Comparison of ENCODE assay signal across 16 mouse cellular contexts in genomic region chr17:29640971-29641370, GRCm38 (mm10). TPM values are rescaled to one million over a fixed set of nuclear protein-coding genes. Genes with fewer than 3 reads are reported as not detected.
DNase-seq lines count a peak whose midpoint lies in the region; ATAC-seq lines count a peak whose summit lies in the region.
"Had no signal": no experiment of that assay in that cellular context is flagged by ENCODE, and none has a peak within 500 bp of the region (broad histone marks: within the 10 kb centered on the region; RNA-seq: fewer than 3 reads in every experiment).

No protein-coding gene starts in this region.

- no peak overlapping the region for H3K4me3 ChIP-seq in heart, embryonic 11.5 days (ENCODE audit: low read depth, low read length)
- H3K4me3 ChIP-seq: embryonic facial prominence, embryonic 10.5 days; forebrain, embryonic 13.5 days; heart, adult 2 months; heart, embryonic 12.5 days; hindbrain, embryonic 13.5 days had no signal

- no peak overlapping the region for H3K27ac ChIP-seq in heart, embryonic 11.5 days (ENCODE audit: low read depth, low read length)
- H3K27ac ChIP-seq: embryonic facial prominence, embryonic 10.5 days; forebrain, embryonic 13.5 days; heart, adult 2 months; hindbrain, embryonic 13.5 days; hindbrain, postnatal 0 days had no signal

- 86% methylated on average over 11 of the region's 11 CpGs for WGBS in heart, embryonic 11.5 days (ENCODE audit: insufficient replicate concordance)

- ATAC-seq in heart, embryonic 11.5 days (replicated peaks; ENCODE audit: insufficient number of reproducible peaks, low FRiP score, low TSS enrichment) = peak; percentile 9; the same call in 1 of the 2 replicates
- no peak for ATAC-seq in activated CD4-positive, CD25-positive, alpha-beta regulatory T cell, adult 4 months
- ATAC-seq: forebrain, embryonic 13.5 days; forebrain, postnatal 0 days; hindbrain, postnatal 0 days had no signal

- no peak overlapping the region for H3K9ac ChIP-seq in heart, embryonic 11.5 days (ENCODE audit: low read depth, low read length)
- H3K9ac ChIP-seq: forebrain, embryonic 13.5 days; forebrain, postnatal 0 days; heart, embryonic 12.5 days; hindbrain, embryonic 13.5 days had no signal

- H3K4me2 ChIP-seq in heart, embryonic 11.5 days = no peak overlapping the region
- H3K4me2 ChIP-seq: forebrain, embryonic 13.5 days; heart, embryonic 12.5 days; hindbrain, embryonic 13.5 days had no signal

- intact Hi-C loops in heart, postnatal 36 days (cut with DNase I) = no loop called here

- H3K36me3 ChIP-seq in heart, embryonic 11.5 days (ENCODE audit: control insufficient read depth, insufficient read depth, low read length) = peaks cover 18% of the 10 kb centered on the region; the same call in 1 of the 2 replicates

- peaks cover 20% of the 10 kb centered on the region for H3K4me1 ChIP-seq in heart, embryonic 11.5 days (ENCODE audit: control insufficient read depth, insufficient read depth, low read length)

- no peak for DNase-seq in heart, postnatal 36 days
- DNase-seq in ZHBTc4 (ENCODE audit: low read depth, low spot score) = peak; percentile 45
- peak; percentile 75 for DNase-seq in adrenal gland, postnatal 10 days
- peak; percentile 48 for DNase-seq in testis, postnatal 10 days (ENCODE audit: low spot score)
- DNase-seq in thymus, postnatal 10 days (ENCODE audit: low spot score in 2 of 2) = no peak
- DNase-seq: cerebellum, postnatal 10 days; forebrain, postnatal 0 days; gastrocnemius, postnatal 14 days; heart, adult 2 months had no signal

- no peaks in the 10 kb centered on the region for H3K9me3 ChIP-seq in heart, embryonic 11.5 days (replicated peaks; ENCODE audit: control insufficient read depth, low read length)
- H3K9me3 ChIP-seq: embryonic facial prominence, embryonic 10.5 days; forebrain, embryonic 13.5 days; heart, embryonic 12.5 days; hindbrain, embryonic 13.5 days had no signal

- H3K27me3 ChIP-seq in heart, embryonic 11.5 days (ENCODE audit: control insufficient read depth, insufficient read depth, low read length) = no peaks in the 10 kb centered on the region
- H3K27me3 ChIP-seq: forebrain, embryonic 13.5 days; heart, embryonic 12.5 days; hindbrain, embryonic 13.5 days had no signal

RNA-seq across cellular contexts. Expression of gene Cmtr1, which starts 19.4 kb away (rescaled TPM):
- polyA plus RNA-seq in heart, embryonic 11.5 days (2014; fragmentation: Nextera tagmentation; extraction: Ambion mirVana) = 99.9 and 101 TPM in 2 replicates
- total RNA-seq in heart, postnatal 36 days (2021) = 10 to 100 TPM; 45.5 to 54.4 TPM
- total RNA-seq in adrenal gland, postnatal 10 days (2021) = 10 to 100 TPM; 52.4 to 99.0 TPM
- 10 to 100 TPM; 68.2 to 93.5 TPM for polyA plus RNA-seq in activated CD4-positive, CD25-positive, alpha-beta regulatory T cell, adult 4 months (2017; shearing (Covaris generic))

RNA-seq across cellular contexts. Expression of gene Gm28043, which starts 26.3 kb away (rescaled TPM):
- polyA plus RNA-seq in heart, embryonic 11.5 days (2014; fragmentation: Nextera tagmentation; extraction: Ambion mirVana) = 2.3 and 2.9 TPM in 2 replicates
- total RNA-seq in heart, postnatal 36 days (2021) = under 1 TPM; 0.78 to 0.81 TPM
- total RNA-seq in adrenal gland, postnatal 10 days (2021) = 1 to 10 TPM; 2.3 to 4.6 TPM
- polyA plus RNA-seq in activated CD4-positive, CD25-positive, alpha-beta regulatory T cell, adult 4 months (2017; shearing (Covaris generic)) = 1 to 10 TPM; 2.4 to 4.2 TPM

RNA-seq across cellular contexts. Expression of gene Rnf8, which starts 26.4 kb away (rescaled TPM):
- polyA plus RNA-seq in heart, embryonic 11.5 days (2014; fragmentation: Nextera tagmentation; extraction: Ambion mirVana) = 61.9 and 66.9 TPM in 2 replicates
- 10 to 100 TPM; 18.7 to 19.2 TPM for total RNA-seq in heart, postnatal 36 days (2021)
- 10 to 100 TPM; 43.1 to 50.7 TPM for total RNA-seq in adrenal gland, postnatal 10 days (2021)
- 10 to 100 TPM; 18.4 to 24.2 TPM for polyA plus RNA-seq in activated CD4-positive, CD25-positive, alpha-beta regulatory T cell, adult 4 months (2017; shearing (Covaris generic))

Comparison
In these comparisons a context has a peak if more than half of its experiments do, and no peak if none do; other contexts are left out.
1. DNase-seq: peak in ZHBTc4 (single experiment), adrenal gland, postnatal 10 days (single experiment) and testis, postnatal 10 days (single experiment); none in heart, postnatal 36 days (0 of 2) and thymus, postnatal 10 days (0 of 2).